Mouse (Mus musculus): Measurements from ENCODE around the gene Xk. TPM values are rescaled to one million over a fixed set of nuclear protein-coding genes. Genes with fewer than 3 reads are reported as not detected.
"Not testable (repeated sequence)": the region's sequence is repeated elsewhere in the genome, so short reads cannot be mapped to it uniquely, and the experiment has no call there.

Xk gene
- polyA plus RNA-seq, 1 experiment from 2014 or later: 7.0 TPM

DNA sequence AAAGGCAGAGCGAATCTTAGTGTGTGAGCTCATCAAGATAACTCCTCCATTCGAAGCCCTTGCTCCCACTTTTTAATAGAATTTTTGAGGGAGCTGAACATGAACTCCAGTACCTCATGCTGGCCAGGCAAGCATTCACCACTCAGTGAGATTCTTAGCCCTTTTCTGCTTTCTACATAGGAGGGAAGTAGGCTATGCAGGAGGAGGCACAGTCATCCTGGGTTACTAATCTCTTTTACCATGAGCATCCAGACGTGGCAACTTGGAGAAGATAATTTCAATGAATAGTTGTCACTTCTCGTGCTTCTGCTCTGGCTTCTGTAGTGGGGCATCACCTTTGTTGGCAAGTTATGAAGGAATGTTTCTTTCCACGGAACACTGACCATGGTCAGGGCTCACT lies 15.8 kb upstream of the Xk start, which contains the start of gene Gm14862:
Gm14862 (minus strand) TSS at position 134 of the 400 bp plus-strand sequence.
- DNase-seq (ENCODE audit: low spot score) (no peak), ATAC-seq (ENCODE audit: low FRiP score) (no peak)
- Histone ChIP-seq H3K36me3 (replicated peaks; ENCODE audit: control insufficient read depth, insufficient read depth) (no peaks in the 10 kb centered on the region), H3K4me2 (replicated peaks) (no peak within 1 kb of the TSS), H3K4me1 (replicated peaks; ENCODE audit: control insufficient read depth, insufficient read depth, low read length) (no peaks in the 10 kb centered on the region), H3K4me3 (replicated peaks; ENCODE audit: low read length) (no peak within 1 kb of the TSS), H3K27ac (no peak within 1 kb of the TSS), H3K9ac (no peak within 1 kb of the TSS), H3K9me3 (ENCODE audit: control insufficient read depth, low read length) (no peaks in the 10 kb centered on the region), H3K27me3 (ENCODE audit: control insufficient read depth, insufficient read depth, low read length) (no peaks in the 10 kb centered on the region)
- 87% methylated on average over 5 of the region's 5 CpGs for WGBS

DNA sequence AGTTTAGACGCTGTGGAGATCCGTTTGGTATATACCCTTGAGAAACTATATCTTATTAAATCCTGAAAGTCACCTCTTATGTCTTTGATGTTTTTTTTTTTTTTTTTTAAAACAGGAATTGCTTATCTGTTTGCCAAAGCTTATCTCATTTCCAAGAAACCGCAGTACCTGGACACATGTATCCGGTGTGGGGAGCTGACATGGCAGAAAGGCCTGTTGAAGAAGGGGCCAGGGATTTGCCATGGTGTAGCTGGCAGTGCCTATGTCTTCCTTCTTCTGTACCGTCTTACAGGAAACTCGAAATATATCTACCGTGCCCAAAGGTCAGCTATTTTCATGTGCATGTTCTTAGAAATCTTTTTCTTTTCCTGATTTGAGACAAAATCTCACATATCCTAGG lies 14.7 kb upstream of the Xk start:
- DNase-seq (ENCODE audit: low spot score) (no peak), ATAC-seq (ENCODE audit: low FRiP score) (no peak)
- no peak overlapping the region for H3K27ac ChIP-seq
- no peak overlapping the region for H3K9ac ChIP-seq
- no peaks in the 10 kb centered on the region for H3K27me3 ChIP-seq (ENCODE audit: control insufficient read depth, insufficient read depth, low read length)
- no peak overlapping the region for H3K4me2 ChIP-seq (replicated peaks)
- 94% methylated on average over 7 of the region's 7 CpGs for WGBS
- H3K9me3 ChIP-seq (ENCODE audit: control insufficient read depth, low read length): no peaks in the 10 kb centered on the region
- H3K4me1 ChIP-seq (replicated peaks; ENCODE audit: control insufficient read depth, insufficient read depth, low read length): no peaks in the 10 kb centered on the region
- no peak overlapping the region for H3K4me3 ChIP-seq (replicated peaks; ENCODE audit: low read length)
- no peaks in the 10 kb centered on the region for H3K36me3 ChIP-seq (replicated peaks; ENCODE audit: control insufficient read depth, insufficient read depth)

DNA sequence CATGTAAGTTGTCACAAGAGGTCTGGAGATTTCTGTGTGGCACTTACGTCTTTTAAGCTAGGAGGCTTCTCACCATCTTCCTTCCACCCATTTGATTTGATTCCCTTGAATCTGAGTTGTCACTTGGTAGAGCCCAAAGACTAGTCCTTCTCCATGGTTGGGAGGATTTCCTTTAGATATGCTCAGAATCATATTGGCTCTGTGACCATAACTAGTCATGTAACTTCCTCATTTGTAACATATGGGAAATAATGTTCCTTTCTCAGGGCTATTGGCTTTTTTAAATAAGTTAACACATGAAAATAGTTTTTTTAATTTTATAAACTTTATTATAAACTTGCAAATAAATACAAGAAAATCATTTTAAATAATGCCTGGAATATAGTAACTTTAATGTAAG lies 13.3 kb upstream of the Xk start:
- H3K27ac ChIP-seq: no peak overlapping the region
- H3K27me3 ChIP-seq (ENCODE audit: control insufficient read depth, insufficient read depth, low read length): no peaks in the 10 kb centered on the region
- no peak overlapping the region for H3K9ac ChIP-seq
- H3K36me3 ChIP-seq (replicated peaks; ENCODE audit: control insufficient read depth, insufficient read depth): no peaks in the 10 kb centered on the region
- H3K4me2 ChIP-seq (replicated peaks): no peak overlapping the region
- DNase-seq (ENCODE audit: low spot score): no peak
- ATAC-seq (ENCODE audit: low FRiP score): no peak
- H3K9me3 ChIP-seq (ENCODE audit: control insufficient read depth, low read length): no peaks in the 10 kb centered on the region
- 81% methylated on average over 1 of the region's 1 CpGs for WGBS
- no peak overlapping the region for H3K4me3 ChIP-seq (replicated peaks; ENCODE audit: low read length)
- no peaks in the 10 kb centered on the region for H3K4me1 ChIP-seq (replicated peaks; ENCODE audit: control insufficient read depth, insufficient read depth, low read length)

DNA sequence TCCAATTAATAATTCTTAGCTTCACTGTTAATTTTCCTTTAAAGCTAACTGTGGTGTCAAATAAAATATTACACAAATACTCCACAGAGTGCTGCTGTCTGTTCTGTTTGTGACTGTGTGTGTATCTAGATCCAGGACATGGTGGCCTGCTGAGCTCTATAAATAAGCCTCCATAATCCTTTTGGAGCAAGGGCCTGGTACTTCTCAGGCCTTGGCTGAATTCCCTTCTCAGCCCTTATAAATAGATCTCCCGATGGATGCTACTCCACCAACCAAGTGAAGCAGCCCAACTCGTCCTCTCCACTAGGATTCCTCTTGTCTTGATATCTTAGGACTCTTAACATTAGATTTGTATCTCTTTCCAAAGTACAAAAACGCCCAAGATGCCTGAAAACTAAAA lies 1.4 kb upstream of the Xk start:
- Histone ChIP-seq H3K4me3 (replicated peaks; ENCODE audit: low read length) (no peak overlapping the region), H3K9ac (no peak overlapping the region), H3K4me1 (replicated peaks; ENCODE audit: control insufficient read depth, insufficient read depth, low read length) (no peaks in the 10 kb centered on the region), H3K27ac (no peak overlapping the region), H3K4me2 (replicated peaks) (no peak overlapping the region), H3K36me3 (replicated peaks; ENCODE audit: control insufficient read depth, insufficient read depth) (no peaks in the 10 kb centered on the region), H3K27me3 (ENCODE audit: control insufficient read depth, insufficient read depth, low read length) (no peaks in the 10 kb centered on the region), H3K9me3 (ENCODE audit: control insufficient read depth, low read length) (no peaks in the 10 kb centered on the region)
- DNase-seq (ENCODE audit: low spot score): no peak
- ATAC-seq (ENCODE audit: low FRiP score): no peak
- 78% methylated on average over 3 of the region's 3 CpGs for WGBS

DNA sequence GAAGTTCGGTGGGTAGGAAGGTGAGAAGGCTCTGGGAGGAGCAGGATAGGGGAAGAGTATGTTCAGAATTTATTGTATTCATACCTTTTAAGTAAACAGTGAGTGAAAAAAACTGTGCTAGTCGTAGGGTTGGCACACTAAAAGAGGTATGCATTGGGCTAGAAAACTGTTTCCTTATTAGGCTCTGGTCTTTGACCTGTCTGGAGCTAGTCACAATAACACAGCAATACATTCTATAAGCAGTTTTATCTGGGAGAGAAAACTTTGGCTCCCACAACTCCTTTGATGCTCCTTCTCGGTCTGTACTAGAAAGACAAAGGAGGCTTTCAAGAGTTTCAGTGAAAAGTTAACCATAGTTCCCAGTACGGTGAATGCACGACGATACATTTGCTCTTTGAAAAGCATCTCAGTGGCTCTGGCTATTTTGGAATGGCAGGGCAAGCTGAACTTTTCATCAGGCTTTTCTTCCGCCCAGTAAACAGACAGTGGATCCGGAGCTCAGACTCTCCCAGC lies 553 bp upstream of the Xk start:
- no peaks in the 10 kb centered on the region for H3K9me3 ChIP-seq (ENCODE audit: control insufficient read depth, low read length)
- H3K27ac ChIP-seq: 0 out of 2 replicates have a peak overlapping the region, but pooled peaks have one; percentile 41
- H3K27me3 ChIP-seq (ENCODE audit: control insufficient read depth, insufficient read depth, low read length): no peaks in the 10 kb centered on the region
- DNase-seq (ENCODE audit: low spot score): no peak
- ATAC-seq (ENCODE audit: low FRiP score): no peak
- H3K9ac ChIP-seq: 0 out of 2 replicates have a peak overlapping the region, but pooled peaks have one; percentile 66
- WGBS: 23% methylated on average over 8 of the region's 8 CpGs
- no peaks in the 10 kb centered on the region for H3K4me1 ChIP-seq (replicated peaks; ENCODE audit: control insufficient read depth, insufficient read depth, low read length)
- peak overlapping the region; percentile 57 for H3K4me3 ChIP-seq (replicated peaks; ENCODE audit: low read length)
- no peaks in the 10 kb centered on the region for H3K36me3 ChIP-seq (replicated peaks; ENCODE audit: control insufficient read depth, insufficient read depth)
- H3K4me2 ChIP-seq (replicated peaks): peak overlapping the region; percentile 51

- Histone ChIP-seq H3K27ac (no peak overlapping the region), H3K9ac (peak overlapping the region; percentile 66), H3K27me3 (ENCODE audit: control insufficient read depth, insufficient read depth, low read length) (no peaks in the 10 kb centered on the region), H3K4me2 (replicated peaks) (peak overlapping the region; percentile 51), H3K4me1 (replicated peaks; ENCODE audit: control insufficient read depth, insufficient read depth, low read length) (no peaks in the 10 kb centered on the region), H3K9me3 (ENCODE audit: control insufficient read depth, low read length) (no peaks in the 10 kb centered on the region), H3K4me3 (replicated peaks; ENCODE audit: low read length) (peak overlapping the region; percentile 57), H3K36me3 (replicated peaks; ENCODE audit: control insufficient read depth, insufficient read depth) (no peaks in the 10 kb centered on the region)
- ATAC-seq (ENCODE audit: low FRiP score) (no peak), DNase-seq (ENCODE audit: low spot score) (no peak)
- WGBS: 56% methylated on average over 12 of the region's 12 CpGs
Observed at GRCm38 (mm10) chrX:9273377-9274002, 934 bp downstream of the Xk start.

DNA sequence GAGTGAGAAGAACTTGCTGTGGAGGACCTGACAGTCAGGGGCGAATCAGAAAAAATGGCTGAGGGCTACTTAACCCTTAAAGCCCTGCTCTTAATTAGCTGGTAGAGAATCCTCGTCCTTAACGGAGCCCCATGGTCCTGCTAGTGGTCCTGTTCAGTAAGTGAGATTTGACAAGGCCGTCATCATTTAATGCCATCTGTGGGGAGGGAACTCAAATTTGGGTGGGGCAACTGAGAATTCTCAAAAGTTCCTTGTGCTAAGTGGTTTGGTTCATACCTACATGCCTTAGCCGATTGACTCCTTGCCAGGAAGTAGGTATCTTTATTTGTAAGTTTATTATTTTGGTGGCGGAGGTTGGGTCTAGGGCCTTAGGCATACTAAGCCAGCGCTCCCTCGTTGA lies 1.8 kb downstream of the Xk start:
- ATAC-seq (ENCODE audit: low FRiP score) (no peak), DNase-seq (ENCODE audit: low spot score) (no peak)
- Histone ChIP-seq H3K36me3 (replicated peaks; ENCODE audit: control insufficient read depth, insufficient read depth) (no peaks in the 10 kb centered on the region), H3K27me3 (ENCODE audit: control insufficient read depth, insufficient read depth, low read length) (no peaks in the 10 kb centered on the region), H3K9ac (no peak overlapping the region), H3K9me3 (ENCODE audit: control insufficient read depth, low read length) (no peaks in the 10 kb centered on the region), H3K4me3 (replicated peaks; ENCODE audit: low read length) (no peak overlapping the region), H3K4me2 (replicated peaks) (no peak overlapping the region), H3K4me1 (replicated peaks; ENCODE audit: control insufficient read depth, insufficient read depth, low read length) (no peaks in the 10 kb centered on the region), H3K27ac (no peak overlapping the region)
- 84% methylated on average over 8 of the region's 8 CpGs for WGBS

- no CpG with 5 or more reads among the region's 1 CpGs for WGBS
- not testable (repeated sequence) for H3K4me2 ChIP-seq (replicated peaks); H3K4me1 ChIP-seq (replicated peaks; ENCODE audit: control insufficient read depth, insufficient read depth, low read length); H3K27ac ChIP-seq; DNase-seq (ENCODE audit: low spot score); H3K9ac ChIP-seq; H3K4me3 ChIP-seq (replicated peaks; ENCODE audit: low read length); H3K36me3 ChIP-seq (replicated peaks; ENCODE audit: control insufficient read depth, insufficient read depth); ATAC-seq (ENCODE audit: low FRiP score); H3K27me3 ChIP-seq (ENCODE audit: control insufficient read depth, insufficient read depth, low read length); H3K9me3 ChIP-seq (ENCODE audit: control insufficient read depth, low read length)
Observed at GRCm38 (mm10) chrX:9283464-9283863, 10.9 kb downstream of the Xk start, which contains the start of gene H2al1m. Gene H2al1m, plus strand, starts transcription at chrX:9283764.

GRCm38 (mm10) chrX:9293140-9293829 lies 20.7 kb downstream of the Xk start:
- H3K4me1 ChIP-seq (replicated peaks; ENCODE audit: control insufficient read depth, insufficient read depth, low read length); DNase-seq (ENCODE audit: low spot score); H3K4me3 ChIP-seq (replicated peaks; ENCODE audit: low read length); H3K27me3 ChIP-seq (ENCODE audit: control insufficient read depth, insufficient read depth, low read length); H3K9me3 ChIP-seq (ENCODE audit: control insufficient read depth, low read length); H3K9ac ChIP-seq; H3K4me2 ChIP-seq (replicated peaks); H3K27ac ChIP-seq; H3K36me3 ChIP-seq (replicated peaks; ENCODE audit: control insufficient read depth, insufficient read depth); ATAC-seq (ENCODE audit: low FRiP score): not testable (repeated sequence)
- 95% methylated on average over 3 of the region's 4 CpGs for whole genome bisulfite sequencing
